Mouse (Mus musculus) embryonic facial prominence, embryonic 14.5 days (tissue): ENCODE measurements at regions not wholly inside any gene's neighbourhood (a gene's known extent, or its start where the extent isn't known, plus 50 kb on each side); places are given as distances from the start of the nearest gene placed in this dataset.

Experiments
- ATAC-seq: fragments of 200-750 bp; cut with Nextera tagmentation; 2 replicates; pipeline ENCODE4 v1.8.0; 2017; ENCODE audit warnings: low read depth, moderate number of reproducible peaks, moderate TSS enrichment
- DNase-seq: peaks from one replicate; pipeline ENCODE4 v3.0.0-alpha.2; 2015; ENCODE audit warnings: low spot score
- H3K27ac ChIP-seq: fragments of 300-500 bp; sonication (generic); replicated peaks from 2 replicates; pipeline ENCODE4 v1.5.1; 2014; ENCODE audit warnings: low read depth, mild to moderate bottlenecking, low read length, moderate library complexity
- H3K27me3 ChIP-seq: fragments of 300-500 bp; sonication (generic); replicated peaks from 2 replicates; pipeline ENCODE4 v1.6.1; 2014; ENCODE audit warnings: low read length; ENCODE audit not compliant: control insufficient read depth, insufficient read depth
- H3K36me3 ChIP-seq: fragments of 300-500 bp; sonication (generic); 2 replicates; pipeline ENCODE4 v1.6.1; 2014; ENCODE audit warnings: low read length, mixed read lengths; ENCODE audit not compliant: control insufficient read depth, insufficient read depth
- H3K4me1 ChIP-seq: fragments of 300-500 bp; sonication (generic); 2 replicates; pipeline ENCODE4 v1.6.1; 2014; ENCODE audit warnings: antibody characterized with exemption, low read length; ENCODE audit not compliant: control insufficient read depth, insufficient read depth
- H3K4me2 ChIP-seq: fragments of 300-500 bp; sonication (generic); 2 replicates; pipeline ENCODE4 v1.6.1; 2014; ENCODE audit warnings: low read depth, mild to moderate bottlenecking, low read length, moderate library complexity, mixed read lengths
- H3K4me3 ChIP-seq: fragments of 300-500 bp; sonication (generic); 2 replicates; pipeline ENCODE4 v1.5.1; 2014; ENCODE audit warnings: low read depth, mild to moderate bottlenecking, low read length
- H3K9ac ChIP-seq: fragments of 300-500 bp; sonication (generic); 2 replicates; pipeline ENCODE4 v1.6.1; 2014; ENCODE audit warnings: low read depth, mild to moderate bottlenecking, low read length, moderate library complexity, mixed read lengths
- H3K9me3 ChIP-seq: fragments of 300-500 bp; sonication (generic); 2 replicates; pipeline ENCODE4 v1.6.1; 2016; ENCODE audit warnings: low read length; ENCODE audit not compliant: control insufficient read depth
- WGBS: fragments of 180-500 bp; shearing (Covaris S2); extraction: QIAGEN DNeasy Blood & Tissue Kit; methylation state at CpG from one replicate; pipeline ENCODE4 v1.1.7; 2014; 5-methylcytosine and 5-hydroxymethylcytosine counted together

DNA sequence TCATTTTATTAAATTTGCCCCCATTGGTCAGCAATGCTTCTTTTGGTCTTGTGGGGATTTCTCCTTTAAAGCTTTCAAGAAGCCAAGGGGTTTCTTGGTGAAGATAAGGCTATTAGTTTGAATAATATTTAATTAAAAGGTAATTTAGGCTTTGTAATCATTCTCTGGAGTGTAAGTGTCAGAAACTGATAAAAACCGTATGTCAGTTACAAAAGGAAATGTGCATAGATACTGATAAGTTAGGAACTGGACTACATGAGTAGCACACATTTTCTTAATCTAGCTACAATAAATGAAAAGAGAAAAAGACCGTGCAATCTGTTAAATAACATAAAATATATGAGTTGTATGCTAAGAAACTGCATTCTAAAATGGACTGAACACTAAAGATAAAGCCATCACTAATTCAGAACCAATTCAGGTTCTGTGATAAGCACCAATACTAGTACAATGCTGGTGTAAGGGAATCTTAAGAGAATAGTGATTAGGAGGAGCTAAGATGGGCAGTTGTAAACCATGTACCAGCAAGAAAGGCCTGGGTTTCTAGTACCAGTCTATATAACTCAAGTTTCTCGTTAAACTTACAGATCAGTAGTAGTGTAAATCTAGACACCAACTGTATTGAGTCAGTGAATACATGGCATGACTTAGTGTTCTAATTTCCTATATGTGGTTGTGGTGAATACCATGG, 416.5 kb upstream of the Cdh9 start:
- ATAC-seq = no peak
- no peaks in the 10 kb centered on the region for H3K9me3 ChIP-seq
- no peaks in the 10 kb centered on the region for H3K4me1 ChIP-seq
- no peaks in the 10 kb centered on the region for H3K36me3 ChIP-seq
- H3K27ac ChIP-seq = no peak overlapping the region
- no peak overlapping the region for H3K9ac ChIP-seq
- no peaks in the 10 kb centered on the region for H3K27me3 ChIP-seq
- DNase-seq = no peak
- no peak overlapping the region for H3K4me3 ChIP-seq
- 77% methylated on average over 3 of the region's 3 CpGs for WGBS
- no peak overlapping the region for H3K4me2 ChIP-seq

DNA sequence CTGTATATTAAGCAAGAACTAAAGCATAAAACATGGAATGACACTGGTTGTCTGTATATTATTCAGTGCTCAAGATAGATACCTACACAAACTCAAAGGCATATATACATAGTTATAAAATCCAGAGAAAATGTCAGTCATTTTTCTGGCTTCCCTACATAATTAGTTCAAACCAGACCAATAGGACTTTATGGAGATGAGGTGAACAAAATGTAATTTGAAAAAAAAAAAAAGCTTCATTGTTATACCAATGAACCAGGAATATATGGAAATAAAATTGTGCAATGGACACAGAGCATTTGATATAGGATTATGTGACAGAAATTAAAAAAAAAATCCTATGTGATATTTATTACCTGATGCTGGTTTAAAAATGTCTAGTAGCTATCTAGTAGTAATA, 415.8 kb upstream of the Cdh9 start:
- no peak overlapping the region for H3K27ac ChIP-seq
- ATAC-seq (no peak), DNase-seq (no peak)
- no peaks in the 10 kb centered on the region for H3K4me1 ChIP-seq
- H3K4me2 ChIP-seq = no peak overlapping the region
- no peak overlapping the region for H3K4me3 ChIP-seq
- no peaks in the 10 kb centered on the region for H3K27me3 ChIP-seq
- H3K9me3 ChIP-seq = no peaks in the 10 kb centered on the region
- H3K36me3 ChIP-seq = no peaks in the 10 kb centered on the region
- H3K9ac ChIP-seq = no peak overlapping the region

DNA sequence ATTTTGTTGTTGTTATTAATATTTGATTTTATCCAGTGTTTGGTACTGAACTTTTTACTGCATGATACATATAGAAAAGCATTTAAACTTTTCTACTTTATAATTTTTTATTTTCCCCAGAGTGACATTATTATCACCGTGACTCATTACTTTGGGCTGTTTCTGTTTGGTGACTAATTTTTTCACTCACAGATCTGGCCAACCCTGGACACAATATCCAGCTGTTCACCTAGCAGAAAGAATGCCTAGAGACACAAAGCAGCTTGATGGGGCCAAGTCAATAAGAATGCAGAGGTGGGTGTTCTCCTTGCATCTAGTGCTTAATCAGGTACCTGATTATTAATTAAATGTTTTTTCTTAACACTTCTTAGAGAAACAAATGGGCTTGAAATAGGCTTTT, 414.7 kb upstream of the Cdh9 start:
- ATAC-seq = no peak
- Histone ChIP-seq H3K4me2 (no peak overlapping the region), H3K9me3 (no peaks in the 10 kb centered on the region), H3K27me3 (no peaks in the 10 kb centered on the region), H3K9ac (no peak overlapping the region), H3K4me3 (no peak overlapping the region), H3K4me1 (no peaks in the 10 kb centered on the region), H3K27ac (no peak overlapping the region), H3K36me3 (no peaks in the 10 kb centered on the region)
- 89% methylated on average over 1 of the region's 1 CpGs for WGBS
- no peak for DNase-seq

DNA sequence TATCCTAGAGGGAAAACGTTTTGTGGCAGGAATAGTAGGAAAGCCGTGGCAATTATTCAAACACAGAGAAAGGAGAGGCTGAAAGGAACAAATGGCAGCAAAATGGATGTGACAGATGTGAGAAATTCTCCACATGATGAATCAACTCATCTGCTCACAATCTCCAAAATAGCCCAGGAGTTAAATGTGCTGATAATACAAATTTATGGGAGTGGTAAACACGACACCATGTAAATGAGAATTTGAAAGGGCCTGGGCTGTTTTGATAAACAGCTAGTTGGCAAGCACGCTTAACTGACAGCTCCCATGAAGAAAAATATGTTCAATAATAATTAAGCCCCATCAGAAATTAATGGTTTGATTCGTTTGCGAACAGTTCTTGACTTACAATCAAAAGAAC, 413.9 kb upstream of the Cdh9 start:
- Histone ChIP-seq H3K4me3 (no peak overlapping the region), H3K4me1 (no peaks in the 10 kb centered on the region), H3K27me3 (no peaks in the 10 kb centered on the region), H3K4me2 (no peak overlapping the region), H3K36me3 (no peaks in the 10 kb centered on the region), H3K27ac (no peak overlapping the region), H3K9ac (no peak overlapping the region), H3K9me3 (no peaks in the 10 kb centered on the region)
- DNase-seq (no peak), ATAC-seq (no peak)
- 80% methylated on average over 6 of the region's 6 CpGs for WGBS

DNA sequence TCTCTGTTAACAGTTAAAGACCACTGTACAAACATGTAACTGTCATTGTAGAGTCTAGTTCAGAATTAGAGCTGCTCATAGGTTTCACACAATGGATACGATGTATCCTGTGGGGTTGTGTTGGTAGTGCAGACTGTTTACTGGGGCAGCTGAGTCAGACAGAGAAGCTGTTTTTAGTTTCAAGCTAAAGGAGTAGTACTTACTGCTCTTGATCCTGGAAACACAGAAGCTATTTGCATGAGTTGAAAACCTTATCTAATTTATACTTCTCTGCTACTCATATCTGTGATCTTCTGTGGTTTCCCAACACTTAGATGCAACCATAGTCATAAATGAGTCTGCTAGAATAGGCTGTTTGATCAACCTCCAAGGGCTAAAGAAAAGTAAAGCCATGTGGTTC, 413.5 kb upstream of the Cdh9 start:
- 97% methylated on average over 1 of the region's 1 CpGs for WGBS
- H3K27ac ChIP-seq = no peak overlapping the region
- H3K9ac ChIP-seq = no peak overlapping the region
- no peaks in the 10 kb centered on the region for H3K36me3 ChIP-seq
- H3K4me3 ChIP-seq = no peak overlapping the region
- H3K4me2 ChIP-seq = no peak overlapping the region
- no peaks in the 10 kb centered on the region for H3K9me3 ChIP-seq
- no peaks in the 10 kb centered on the region for H3K27me3 ChIP-seq
- ATAC-seq = no peak
- no peaks in the 10 kb centered on the region for H3K4me1 ChIP-seq
- DNase-seq = no peak

DNA sequence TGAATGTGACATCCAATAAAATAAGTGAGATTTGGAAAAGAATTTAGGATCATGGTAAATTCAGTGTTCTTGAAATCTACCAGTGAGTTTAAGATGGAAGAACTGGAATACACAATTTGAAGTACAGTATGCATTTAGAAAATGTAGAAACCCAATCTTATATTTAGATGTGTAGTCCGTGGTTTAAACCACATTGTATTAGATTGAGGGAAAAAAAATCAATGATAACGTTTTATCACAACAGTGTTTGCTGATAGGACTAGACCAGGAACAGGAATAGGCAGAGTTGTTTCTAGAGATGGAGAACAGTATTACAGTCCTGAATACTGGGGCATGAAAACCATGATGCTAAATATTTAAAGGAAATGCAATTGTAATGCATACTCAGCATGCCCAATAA, 402.2 kb upstream of the Cdh9 start:
- Histone ChIP-seq H3K4me3 (no peak overlapping the region), H3K9ac (no peak overlapping the region), H3K27ac (no peak overlapping the region), H3K4me2 (no peak overlapping the region), H3K4me1 (no peaks in the 10 kb centered on the region), H3K9me3 (no peaks in the 10 kb centered on the region), H3K27me3 (no peaks in the 10 kb centered on the region), H3K36me3 (no peaks in the 10 kb centered on the region)
- DNase-seq (no peak), ATAC-seq (no peak)
- 71% methylated on average over 2 of the region's 2 CpGs for WGBS
